Mouse (Mus musculus) liver, postnatal 0 days (tissue): Measurements from ENCODE around the gene 1110051M20Rik. TPM values are rescaled to one million over a fixed set of nuclear protein-coding genes. Genes with fewer than 3 reads are reported as not detected.

ENCODE experiments used
- ATAC-seq: fragments of 200-750 bp; cut with Nextera tagmentation; 2 replicates; pipeline ENCODE4 v1.8.0; 2017; ENCODE audit warnings: mild to moderate bottlenecking, moderate library complexity
- DNase-seq: peaks from one replicate; pipeline ENCODE4 v3.0.0-alpha.2; 2016
- H3K27ac ChIP-seq: fragments of 300-500 bp; sonication (generic); 2 replicates; pipeline ENCODE4 v1.5.1; 2014; ENCODE audit warnings: antibody characterized with exemption, moderate library complexity, mild to moderate bottlenecking, low read depth
- H3K27me3 ChIP-seq: fragments of 300-500 bp; sonication (generic); 2 replicates; pipeline ENCODE4 v1.6.1; 2014; ENCODE audit warnings: low read length, control low read depth, mixed read lengths; ENCODE audit not compliant: insufficient read depth
- H3K36me3 ChIP-seq: fragments of 300-500 bp; sonication (generic); replicated peaks from 2 replicates; pipeline ENCODE4 v1.6.1; 2014; ENCODE audit warnings: mild to moderate bottlenecking, control low read depth, low read length, moderate library complexity, mixed read lengths; ENCODE audit not compliant: insufficient read depth
- H3K4me1 ChIP-seq: fragments of 300-500 bp; sonication (generic); 2 replicates; pipeline ENCODE4 v1.6.1; 2014; ENCODE audit warnings: antibody characterized with exemption, mild to moderate bottlenecking, control low read depth; ENCODE audit not compliant: insufficient read depth
- H3K4me2 ChIP-seq: fragments of 300-500 bp; sonication (generic); 2 replicates; pipeline ENCODE4 v1.6.1; 2014; ENCODE audit warnings: low read depth, mild to moderate bottlenecking, low read length, moderate library complexity, mixed read lengths
- H3K4me3 ChIP-seq: fragments of 300-500 bp; sonication (generic); 2 replicates; pipeline ENCODE4 v1.5.1; 2014; ENCODE audit warnings: low read depth, low read length
- H3K9ac ChIP-seq: fragments of 300-500 bp; sonication (generic); replicated peaks from 2 replicates; pipeline ENCODE4 v1.6.1; 2014; ENCODE audit warnings: mild to moderate bottlenecking, moderate library complexity
- H3K9me3 ChIP-seq: fragments of 300-500 bp; sonication (generic); 2 replicates; pipeline ENCODE4 v1.6.1; 2016; ENCODE audit warnings: mild to moderate bottlenecking, control low read depth, low read length, mixed read lengths
- CTCF ChIP-seq: sonication (generic); IDR thresholded peaks from 2 replicates; pipeline ENCODE4 v1.5.1; 2016; ENCODE audit warnings: antibody characterized with exemption, low read depth
- EP300 ChIP-seq: IDR thresholded peaks from 2 replicates; pipeline ENCODE4 v1.6.1; 2016; ENCODE audit warnings: antibody characterized with exemption, low read depth, mild to moderate bottlenecking
- WGBS: fragments of 180-500 bp; shearing (Covaris S2); extraction: QIAGEN DNeasy Blood & Tissue Kit; methylation state at CpG from one replicate; pipeline ENCODE4 v1.1.7; 2014; ENCODE audit not compliant: insufficient replicate concordance; 5-methylcytosine and 5-hydroxymethylcytosine counted together
- polyA plus RNA-seq: library from polyadenylated mRNA; unstranded; fragments of >200 nt; fragmentation: Nextera tagmentation; extraction: Ambion mirVana; gene quantifications from 2 replicates; pipeline ENCODE4 v1.2.1, GENCODE M21; 2015

1110051M20Rik gene
- polyA plus RNA-seq, 1 experiment from 2014 or later: 5.5 TPM

DNA sequence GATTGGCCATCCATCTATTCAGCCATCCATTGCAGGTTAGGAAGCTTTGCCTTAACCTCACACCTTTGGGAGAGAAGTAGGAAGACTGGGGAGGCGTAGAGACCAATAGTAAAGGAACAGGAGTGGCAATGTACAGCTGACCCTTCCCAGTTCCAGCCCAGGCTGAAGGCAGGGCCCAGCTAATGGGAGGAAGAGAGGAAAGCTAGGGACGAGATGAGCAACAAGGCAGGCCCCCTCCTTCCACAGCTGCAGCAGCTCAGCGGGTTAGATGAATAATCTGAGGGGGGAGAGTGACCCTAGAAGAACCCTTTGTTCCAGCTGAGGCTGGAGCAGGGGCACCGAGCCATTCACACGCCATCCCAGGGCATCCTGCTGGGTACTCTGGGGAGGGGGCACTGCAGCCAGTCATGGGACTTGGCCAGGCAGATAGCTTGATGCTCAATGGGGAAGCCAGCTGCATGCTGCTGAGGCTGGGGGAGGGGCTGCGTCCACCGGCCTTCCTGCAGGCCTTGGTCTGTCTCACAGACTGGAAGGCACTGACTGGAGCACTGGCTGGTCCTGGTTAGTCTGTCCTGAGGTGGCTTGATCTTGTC, 25.6 kb upstream of the 1110051M20Rik start:
- Histone ChIP-seq H3K4me1 (no peaks in the 10 kb centered on the region), H3K27me3 (no peaks in the 10 kb centered on the region), H3K4me2 (no peak overlapping the region), H3K9me3 (no peaks in the 10 kb centered on the region), H3K9ac (no peak overlapping the region), H3K27ac (no peak overlapping the region), H3K36me3 (no peaks in the 10 kb centered on the region), H3K4me3 (no peak overlapping the region)
- no peak for DNase-seq
- WGBS: 43% methylated on average over 7 of the region's 7 CpGs
- no peak for ATAC-seq
- TF ChIP-seq EP300 (no peak), CTCF (no peak)

DNA sequence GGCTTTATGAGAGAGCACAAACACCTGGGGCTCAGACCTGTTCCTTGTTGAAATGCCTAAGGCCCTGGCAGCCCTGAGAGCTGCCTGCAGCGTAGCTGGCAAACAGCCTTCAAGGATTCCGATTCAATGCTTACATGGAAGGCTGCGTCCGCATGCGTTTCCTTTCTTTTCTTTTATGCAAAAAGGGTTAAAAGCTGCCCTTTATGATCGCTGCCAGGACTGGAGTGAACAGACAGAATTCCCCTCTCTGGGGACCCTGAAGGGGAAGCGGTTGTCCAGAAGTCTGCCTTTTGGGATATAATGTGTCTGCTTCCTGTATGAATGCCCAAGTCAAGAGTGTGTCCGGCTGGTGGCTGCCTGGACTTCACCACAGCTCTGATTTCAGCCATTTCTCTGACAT, 23.1 kb upstream of the 1110051M20Rik start:
- 73% methylated on average over 8 of the region's 8 CpGs for WGBS
- H3K27me3 ChIP-seq: no peaks in the 10 kb centered on the region
- H3K36me3 ChIP-seq: no peaks in the 10 kb centered on the region
- no peak overlapping the region for H3K4me2 ChIP-seq
- no peak overlapping the region for H3K9ac ChIP-seq
- H3K4me3 ChIP-seq: no peak overlapping the region
- TF ChIP-seq EP300 (no peak), CTCF (no peak)
- no peak for ATAC-seq
- H3K9me3 ChIP-seq: no peaks in the 10 kb centered on the region
- no peak for DNase-seq
- H3K4me1 ChIP-seq: no peaks in the 10 kb centered on the region
- no peak overlapping the region for H3K27ac ChIP-seq

DNA sequence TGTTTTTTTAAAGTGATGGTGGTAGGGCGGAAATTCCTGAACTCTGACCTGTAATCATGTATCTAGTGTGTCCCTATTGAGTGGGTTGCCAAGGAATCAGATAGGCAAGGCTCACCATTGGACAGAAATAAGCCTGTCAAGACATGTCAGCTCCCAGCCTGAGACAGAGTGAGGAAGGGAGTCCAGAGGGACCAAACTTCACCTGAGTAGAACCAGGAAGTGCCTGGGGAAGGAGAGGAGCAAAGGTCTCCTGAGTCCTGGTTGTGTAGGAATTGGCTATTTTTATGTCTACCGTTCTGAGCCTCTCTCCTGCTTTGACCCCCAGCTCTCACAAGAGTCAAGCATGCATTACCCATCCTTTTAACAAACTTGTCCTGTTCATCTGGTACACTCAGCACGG, 21.4 kb upstream of the 1110051M20Rik start:
- no peak overlapping the region for H3K9ac ChIP-seq
- H3K4me2 ChIP-seq: no peak overlapping the region
- ATAC-seq (no peak), DNase-seq (no peak)
- H3K27ac ChIP-seq: no peak overlapping the region
- no peaks in the 10 kb centered on the region for H3K27me3 ChIP-seq
- no peaks in the 10 kb centered on the region for H3K36me3 ChIP-seq
- no peak overlapping the region for H3K4me3 ChIP-seq
- no peaks in the 10 kb centered on the region; the same call in 1 of the 2 replicates for H3K4me1 ChIP-seq
- no peaks in the 10 kb centered on the region for H3K9me3 ChIP-seq
- TF ChIP-seq CTCF (no peak), EP300 (no peak)
- WGBS: 58% methylated on average over 3 of the region's 3 CpGs

DNA sequence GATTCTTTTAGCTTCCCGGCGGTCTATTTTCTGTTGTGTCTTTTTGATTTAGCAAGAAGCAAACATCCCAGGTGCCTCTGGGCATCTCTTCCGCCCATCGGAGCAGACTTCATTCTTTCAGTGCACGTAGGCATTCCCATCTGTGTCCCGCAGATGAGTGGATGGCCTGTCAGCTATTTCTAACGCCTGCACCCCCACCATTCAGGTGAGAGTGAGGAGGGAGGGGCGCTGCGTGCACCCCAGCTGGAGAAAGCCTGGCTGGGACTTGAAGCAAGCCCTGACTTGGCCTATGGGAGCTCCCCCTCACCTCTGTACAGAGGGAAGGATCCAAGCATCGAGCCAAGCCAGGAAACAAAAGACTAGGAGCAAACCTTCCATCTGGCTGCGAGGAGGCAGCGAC, 18.2 kb upstream of the 1110051M20Rik start:
- H3K4me3 ChIP-seq: no peak overlapping the region
- 39% methylated on average over 12 of the region's 12 CpGs for WGBS
- no peaks in the 10 kb centered on the region for H3K36me3 ChIP-seq
- no peak for ATAC-seq
- no peaks in the 10 kb centered on the region for H3K9me3 ChIP-seq
- no peak overlapping the region for H3K27ac ChIP-seq
- H3K4me1 ChIP-seq: peaks cover 17% of the 10 kb centered on the region
- no peak for DNase-seq
- no peak overlapping the region for H3K4me2 ChIP-seq
- TF ChIP-seq CTCF (no peak), EP300 (no peak)
- peaks cover 20% of the 10 kb centered on the region for H3K27me3 ChIP-seq
- H3K9ac ChIP-seq: no peak overlapping the region

DNA sequence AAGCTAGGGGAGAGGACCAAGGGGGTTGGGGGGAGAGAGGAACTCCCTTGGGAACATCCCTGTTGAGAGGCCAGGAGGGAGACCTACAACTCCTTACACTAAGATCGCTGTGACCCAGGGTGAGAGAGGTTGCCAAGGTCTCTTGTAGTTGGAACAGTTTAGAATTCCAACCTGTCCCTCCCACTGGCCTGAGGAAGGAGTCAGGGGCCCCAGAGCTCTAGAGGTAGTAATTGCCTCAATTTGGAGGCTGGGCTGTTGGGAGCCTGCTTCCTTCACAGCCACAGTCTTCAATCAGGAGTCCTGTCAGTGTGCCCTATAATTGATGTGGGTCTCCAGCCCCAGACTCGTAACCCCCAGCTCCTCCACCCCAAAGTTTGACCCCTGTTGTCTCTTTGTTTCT, 17.7 kb upstream of the 1110051M20Rik start:
- H3K4me2 ChIP-seq: no peak overlapping the region

DNA sequence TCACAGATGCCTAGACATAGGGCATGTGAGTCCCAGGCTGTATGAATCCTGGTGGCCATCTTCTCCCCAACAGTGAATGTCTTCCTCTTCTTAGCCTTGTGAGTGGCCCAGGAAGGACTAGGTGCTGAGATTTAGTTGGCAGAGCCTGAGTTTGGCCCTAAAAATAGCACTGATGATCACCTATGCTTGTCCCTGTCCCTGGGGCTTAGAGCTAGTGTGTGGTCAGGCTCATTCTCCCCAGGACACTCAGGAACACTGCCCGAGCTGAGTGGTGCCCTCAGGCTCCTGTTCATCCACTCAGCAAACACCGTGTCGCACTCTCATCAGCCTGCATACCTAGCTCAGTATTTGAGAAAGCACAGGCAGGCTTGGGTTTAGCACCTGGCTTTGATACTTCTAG, 16.8 kb upstream of the 1110051M20Rik start:
- ATAC-seq (no peak), DNase-seq (no peak)
- Histone ChIP-seq H3K9me3 (no peaks in the 10 kb centered on the region), H3K27ac (no peak overlapping the region), H3K27me3 (peaks cover 30% of the 10 kb centered on the region), H3K9ac (no peak overlapping the region), H3K4me3 (no peak overlapping the region), H3K4me1 (peaks cover 20% of the 10 kb centered on the region), H3K36me3 (no peaks in the 10 kb centered on the region), H3K4me2 (no peak overlapping the region)
- WGBS: 69% methylated on average over 3 of the region's 3 CpGs
- TF ChIP-seq CTCF (no peak), EP300 (no peak)

More for the DNA sequence above, 17.7 kb upstream of the 1110051M20Rik start:
- H3K27ac ChIP-seq: no peak overlapping the region
- TF ChIP-seq CTCF (no peak), EP300 (no peak)
- H3K4me1 ChIP-seq: peaks cover 18% of the 10 kb centered on the region
- no peak overlapping the region for H3K4me3 ChIP-seq
- ATAC-seq: no peak
- no peaks in the 10 kb centered on the region for H3K9me3 ChIP-seq
- no peak for DNase-seq
- no peak overlapping the region for H3K9ac ChIP-seq
- no peaks in the 10 kb centered on the region for H3K36me3 ChIP-seq
- H3K27me3 ChIP-seq: peaks cover 24% of the 10 kb centered on the region
- 45% methylated on average over 2 of the region's 2 CpGs for WGBS
